Mouse (Mus musculus) right cerebral cortex, postnatal 10 days (tissue): ENCODE measurements around the gene Ddah1.
A peak's percentile ranks its signal among the peaks of the same experiment; 100 is the strongest.
"Not testable (repeated sequence)": the region's sequence is repeated elsewhere in the genome, so short reads cannot be mapped to it uniquely, and the experiment has no call there.

Experiments
- DNase-seq, 2 experiments: peaks; one replicate each; pipeline ENCODE4 v3.0.0; 2021; ENCODE audit warnings: low spot score in 2 of 2

The Ddah1 gene

DNA sequence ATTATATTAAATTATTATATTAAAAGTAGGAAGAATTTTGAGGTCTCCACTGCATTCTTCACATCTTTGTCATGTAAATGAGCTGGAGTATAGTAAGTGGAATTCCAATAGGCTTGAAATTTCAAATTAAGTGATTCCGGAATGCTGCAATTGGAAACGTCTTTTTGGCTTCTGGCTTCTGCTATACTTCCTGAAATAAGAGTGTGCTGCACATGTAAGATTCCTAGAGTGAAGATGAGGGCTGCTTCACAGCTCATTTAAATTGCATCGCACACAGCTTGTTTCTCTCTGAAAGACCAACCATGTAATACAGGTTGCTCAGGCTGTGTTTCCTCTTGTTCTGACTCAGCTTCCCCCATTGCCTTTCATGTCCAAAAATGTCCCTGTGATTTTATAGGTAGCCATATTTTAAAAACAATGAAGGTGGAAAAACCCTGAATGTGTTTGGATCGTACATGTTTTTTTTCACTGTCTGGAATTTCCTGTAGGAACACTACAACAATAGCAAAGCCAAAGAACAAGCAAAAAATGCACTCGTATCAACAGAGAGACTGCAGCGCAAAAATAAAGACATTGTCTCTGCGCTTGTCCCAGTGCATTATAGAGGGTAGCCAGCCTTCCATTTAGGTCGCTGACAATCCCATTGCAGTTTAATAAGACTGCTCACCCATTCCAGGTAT, 105.7 kb downstream of the Ddah1 start:
- no peak for DNase-seq

DNA sequence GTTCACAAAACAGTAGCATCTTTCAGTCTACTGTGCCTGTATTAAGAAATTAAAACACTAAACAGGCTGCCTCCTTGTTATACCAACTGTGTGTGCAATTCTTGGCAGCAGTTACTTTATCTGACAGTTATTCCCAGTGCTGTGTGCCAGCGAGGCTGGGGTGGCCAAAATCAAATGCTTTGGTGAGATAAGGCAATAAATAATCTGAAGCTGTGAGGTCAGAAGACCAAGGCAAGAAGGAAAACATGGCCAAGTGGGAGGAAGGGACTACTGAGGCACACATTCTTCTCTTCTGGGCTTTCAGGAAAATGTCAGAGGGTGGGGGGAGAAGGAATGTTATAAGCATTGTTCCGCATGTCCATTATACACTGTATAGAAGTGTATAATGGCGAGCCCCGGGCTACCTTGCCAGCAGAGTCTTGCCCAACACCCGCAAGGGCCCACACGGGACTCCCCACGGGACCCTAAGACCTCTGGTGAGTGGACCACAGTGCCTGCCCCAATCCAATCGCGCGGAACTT, 106.3 kb downstream of the Ddah1 start:
- DNase-seq: no peak

DNA sequence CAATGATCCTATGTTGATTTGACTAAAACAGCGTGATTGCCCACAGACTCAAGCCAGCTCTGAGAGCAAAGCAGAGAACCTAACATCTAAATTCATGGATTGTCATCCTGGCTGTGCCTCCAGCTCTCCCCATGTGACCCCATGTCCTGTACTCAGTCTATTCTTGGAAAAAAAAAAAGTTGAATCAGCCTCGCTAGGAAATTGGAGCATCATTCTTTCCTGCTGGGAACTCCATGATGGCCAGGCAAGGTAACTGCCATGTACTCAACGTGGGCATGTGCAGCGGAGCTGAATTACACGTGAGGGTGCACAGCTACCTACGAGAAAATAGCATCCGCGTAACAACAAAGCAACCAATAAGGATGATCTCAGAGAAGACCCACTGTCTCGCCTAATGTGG, 114.2 kb downstream of the Ddah1 start:
- no peak for DNase-seq

DNA sequence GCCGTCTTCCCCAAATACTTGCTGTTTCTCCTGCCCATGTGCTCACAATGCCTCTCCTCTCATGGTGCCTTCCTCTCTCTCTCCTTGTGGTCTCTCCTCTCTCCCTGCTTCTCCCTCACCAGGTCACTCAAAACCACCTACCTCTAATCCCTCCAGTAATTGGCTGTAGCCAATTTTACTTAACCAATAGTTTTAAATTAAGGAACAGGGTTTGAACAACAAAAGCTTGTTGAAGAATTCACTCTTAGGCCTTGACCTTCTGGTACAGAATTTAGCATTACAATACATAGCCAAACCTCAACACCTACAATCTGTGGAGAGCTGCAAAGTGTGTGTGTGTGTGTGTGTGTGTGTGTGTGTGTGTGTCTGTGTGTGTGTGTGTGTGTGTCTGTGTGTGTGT, 114.8 kb downstream of the Ddah1 start:
- no peak for DNase-seq

DNA sequence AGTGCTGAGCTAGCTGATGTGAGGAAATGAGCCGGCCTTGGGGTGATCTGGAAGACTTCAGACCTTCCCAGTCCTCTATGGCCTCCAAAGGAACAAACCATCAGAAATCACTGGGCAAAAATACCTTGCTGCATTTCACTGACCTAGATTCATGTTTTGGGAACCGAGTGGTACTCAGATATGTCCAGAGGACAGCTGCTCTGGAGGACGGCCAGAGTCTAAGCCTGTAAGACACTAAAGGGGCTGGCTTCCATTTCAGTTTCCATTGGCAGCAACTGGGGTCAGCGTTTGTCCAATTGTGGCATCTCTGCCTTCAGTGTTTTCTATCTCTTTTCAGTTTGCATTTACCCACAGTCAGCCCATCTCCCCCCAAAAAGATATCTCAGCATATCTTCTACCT, 115.7 kb downstream of the Ddah1 start:
- DNase-seq: peak in 1 of 2 experiments; percentile 52

DNA sequence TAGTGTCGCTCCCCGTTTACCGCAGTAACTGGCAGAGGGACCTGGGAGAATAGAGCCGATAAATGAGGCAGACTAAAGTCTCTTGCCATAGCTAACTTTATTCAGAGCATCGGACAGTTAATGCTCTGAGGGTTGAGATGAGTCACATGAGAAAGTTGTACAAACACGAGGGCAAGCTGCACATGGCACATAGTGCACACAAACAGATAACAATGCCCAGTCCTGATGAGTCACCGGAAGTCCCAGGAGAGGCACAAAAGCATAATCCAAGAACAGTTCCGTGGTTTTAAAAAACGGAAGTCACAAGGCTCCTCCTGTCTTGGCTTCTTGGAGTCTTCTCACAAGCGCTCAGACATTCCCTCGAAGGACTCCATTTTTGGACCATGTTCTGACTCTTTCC, 117.6 kb downstream of the Ddah1 start:
- DNase-seq: no peak

DNA sequence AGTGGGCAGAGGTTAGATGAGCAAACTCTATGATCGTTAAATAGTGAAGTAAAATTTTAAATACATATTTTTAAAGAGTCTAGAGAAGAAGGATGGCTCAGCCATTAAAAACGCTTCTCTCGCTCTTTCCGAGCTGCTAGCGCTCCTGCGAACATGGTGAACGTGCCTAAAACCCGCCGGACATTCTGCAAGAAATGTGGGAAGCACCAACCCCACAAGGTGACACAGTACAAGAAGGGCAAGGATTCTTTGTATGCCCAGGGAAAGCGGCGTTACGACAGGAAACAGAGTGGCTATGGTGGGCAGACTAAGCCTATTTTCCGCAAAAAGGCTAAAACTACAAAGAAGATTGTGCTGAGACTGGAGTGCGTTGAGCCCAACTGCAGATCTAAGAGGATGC, 120.4 kb downstream of the Ddah1 start:
- not testable (repeated sequence) for DNase-seq

DNA sequence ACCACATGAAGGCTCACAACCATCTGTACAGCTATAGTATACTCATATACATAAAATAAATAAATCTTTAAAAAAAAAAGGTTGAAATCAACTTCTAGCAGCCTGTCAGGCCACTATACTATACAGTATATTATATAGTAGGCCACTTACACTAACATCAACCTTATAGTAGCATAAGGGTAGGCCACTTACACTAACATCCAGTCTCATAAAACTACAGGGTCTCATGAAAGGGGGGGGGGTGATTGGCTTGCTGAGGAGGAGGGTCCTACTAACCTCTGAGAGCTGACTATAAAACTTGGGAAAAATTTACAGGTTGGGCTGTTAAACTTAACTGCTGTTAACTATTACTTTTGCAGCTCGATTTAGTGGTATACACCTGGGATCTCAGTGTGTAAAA, 121.9 kb downstream of the Ddah1 start:
- DNase-seq: no peak

DNA sequence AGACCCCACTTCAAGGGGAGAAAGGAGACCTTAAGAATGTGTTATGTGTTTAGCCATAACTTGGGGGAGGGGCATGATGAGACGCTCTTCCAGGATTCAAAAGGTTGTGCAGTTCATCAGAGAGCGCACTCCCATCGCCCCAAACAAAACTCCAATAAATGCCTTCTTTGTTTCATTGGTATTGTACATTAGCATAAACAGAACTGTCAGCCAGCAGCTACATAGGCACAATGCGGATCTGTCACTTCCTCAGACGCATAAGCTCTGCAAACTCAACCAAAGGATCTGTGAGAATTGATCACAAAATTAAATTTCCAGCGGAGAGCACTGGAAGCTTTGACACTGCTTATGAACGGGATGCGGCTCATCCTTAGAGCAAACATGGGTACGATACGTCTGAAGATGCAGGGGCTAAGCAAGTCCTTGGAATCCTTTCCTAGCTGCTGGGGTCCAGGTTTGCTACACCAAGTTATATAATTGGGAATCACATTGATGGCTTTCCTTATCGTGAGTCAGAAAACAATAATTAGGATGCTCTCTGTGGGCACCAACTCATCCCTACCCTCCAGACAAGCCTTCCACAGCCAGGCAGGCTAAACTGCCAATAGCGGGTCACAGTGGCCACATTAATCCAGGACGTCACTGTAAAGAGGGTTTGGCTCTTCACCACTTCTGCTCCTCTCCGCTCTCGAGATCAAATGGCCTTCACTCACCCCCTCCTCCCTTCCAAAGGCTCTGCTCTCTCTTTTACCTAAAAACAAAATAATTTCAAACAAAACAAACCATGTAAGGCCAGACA, 123.8 kb downstream of the Ddah1 start:
- DNase-seq: no peak

DNA sequence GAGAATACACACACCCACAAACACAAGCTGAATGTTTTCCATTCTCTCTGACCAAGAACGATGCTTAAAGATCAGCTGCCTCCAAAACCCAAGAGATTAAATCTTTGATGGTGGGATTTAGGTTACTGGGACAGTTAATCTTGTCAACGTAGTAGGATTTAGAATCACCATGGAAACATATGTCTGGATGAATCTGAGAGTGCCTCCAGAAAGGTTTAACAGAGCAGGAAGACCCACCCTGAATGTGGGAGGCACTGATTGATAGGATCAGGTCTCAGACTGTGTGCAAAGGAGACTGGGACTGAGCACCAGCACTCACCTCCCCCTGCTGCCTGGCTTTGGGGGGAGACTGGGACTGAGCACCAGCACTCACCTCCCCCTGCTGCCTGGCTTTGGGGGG, 124.8 kb downstream of the Ddah1 start:
- no peak for DNase-seq

DNA sequence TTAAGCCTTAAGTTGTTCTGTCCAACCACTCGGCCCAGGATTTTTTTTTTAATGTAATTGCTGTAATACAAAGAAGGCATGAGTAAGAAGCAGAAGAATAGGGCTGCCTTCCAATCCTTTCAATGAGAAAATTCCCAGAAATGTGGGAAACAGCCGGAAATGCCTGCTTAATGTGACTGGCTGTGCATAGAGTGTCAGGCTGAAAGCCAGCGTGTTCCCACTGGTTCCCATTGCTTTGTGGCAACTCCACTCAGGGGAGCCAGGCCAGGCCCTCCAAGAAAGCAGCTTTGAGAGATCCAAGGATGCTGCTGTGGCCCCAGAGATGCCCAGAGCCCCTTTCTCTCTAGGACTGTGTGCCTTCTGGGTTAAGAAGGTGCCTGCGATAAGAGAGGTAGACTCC, 126.9 kb downstream of the Ddah1 start:
- DNase-seq: peak; percentile 80 to 81

DNA sequence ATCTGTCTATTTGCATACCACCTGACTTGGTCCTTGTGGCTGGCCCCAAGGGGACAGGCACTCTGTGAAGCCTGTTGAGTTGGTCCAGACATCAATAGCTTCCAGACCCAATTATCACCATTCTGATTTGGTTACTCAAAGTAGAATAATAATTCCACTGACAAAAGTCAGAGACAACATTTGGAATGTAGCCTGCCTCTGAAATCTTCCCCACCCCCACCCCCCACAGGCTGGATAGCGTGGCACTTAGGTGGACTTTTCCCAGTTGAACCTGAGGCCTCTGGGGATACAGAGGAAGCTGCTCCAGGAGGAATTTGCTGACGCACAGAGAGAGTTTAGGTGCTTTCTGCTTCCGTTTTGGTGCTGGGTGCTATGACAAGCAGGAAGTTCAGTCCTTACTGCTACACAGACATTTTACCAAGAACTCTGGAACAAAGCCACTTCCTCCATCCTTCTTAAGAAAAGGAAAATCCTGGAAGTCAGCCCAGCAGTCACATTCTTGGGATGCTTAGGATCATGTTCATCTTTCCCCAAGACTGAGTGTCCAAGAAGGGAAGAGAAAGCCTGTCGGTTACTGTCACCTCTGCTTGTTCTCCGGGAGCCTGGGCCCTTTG, 127.5 kb downstream of the Ddah1 start:
- no peak for DNase-seq

DNA sequence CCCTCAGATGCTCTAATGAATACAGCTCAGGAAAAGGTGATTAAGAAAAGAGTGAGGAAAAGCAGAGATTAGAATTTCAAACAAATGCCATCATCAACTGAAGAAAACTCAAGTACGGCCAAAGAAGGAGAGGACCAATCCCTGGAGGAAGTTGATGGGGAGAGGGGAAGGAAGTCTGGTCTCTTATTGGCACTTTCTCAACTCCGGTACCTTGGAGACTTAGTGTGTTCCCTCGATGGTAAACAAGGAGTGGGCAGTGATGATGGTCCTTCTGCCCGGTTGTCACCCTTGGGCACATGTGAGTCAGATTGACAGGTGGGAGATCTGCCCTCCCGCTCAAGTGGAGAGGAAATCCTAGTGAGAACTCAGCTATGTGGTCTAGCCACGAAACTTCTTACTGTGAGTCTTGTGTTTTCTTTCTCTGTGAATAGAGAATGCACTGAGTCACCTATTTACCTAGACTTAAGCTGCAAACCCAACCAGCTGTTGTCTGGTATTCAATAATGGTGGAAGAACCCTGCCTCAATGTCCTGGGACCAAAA, 129.0 kb downstream of the Ddah1 start:
- no peak for DNase-seq

DNA sequence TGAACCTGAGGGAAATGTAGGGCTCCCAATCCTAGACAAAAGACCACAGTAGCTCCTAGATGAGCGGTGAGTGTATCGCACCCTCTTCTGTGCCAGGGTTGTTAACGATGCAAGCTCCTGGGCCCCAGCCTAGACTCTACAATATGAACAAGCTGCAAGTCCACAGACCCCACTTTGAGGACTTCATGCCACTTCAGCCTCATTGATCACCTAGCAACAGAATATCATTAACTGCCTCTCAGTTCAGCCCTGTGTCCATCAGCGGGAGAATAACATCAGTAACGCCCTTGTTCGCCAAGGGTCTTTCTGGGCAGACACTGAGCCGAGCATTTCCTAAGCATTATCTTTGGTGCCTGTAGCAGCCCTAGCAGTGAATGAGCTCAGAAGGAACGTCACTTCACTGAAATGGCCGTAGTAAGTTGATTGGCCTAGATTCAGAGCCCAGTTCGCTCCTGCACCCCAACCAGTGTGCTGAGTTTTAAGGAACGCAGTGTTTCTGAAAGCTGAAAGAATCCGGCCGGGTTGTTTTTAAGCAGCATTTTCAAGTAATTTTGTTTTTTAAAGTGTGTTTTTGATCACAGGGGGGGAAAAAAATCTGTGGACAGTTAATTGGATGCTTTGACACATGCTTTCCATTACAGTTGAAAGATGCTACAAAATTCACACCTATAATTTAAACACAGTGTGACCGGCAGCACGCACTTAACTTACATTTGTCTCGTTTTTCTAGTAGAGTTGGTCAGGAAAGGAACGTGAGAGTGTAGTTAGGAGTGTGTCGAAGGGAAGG, 132.1 kb downstream of the Ddah1 start:
- DNase-seq: peak; percentile 69 to 86

DNA sequence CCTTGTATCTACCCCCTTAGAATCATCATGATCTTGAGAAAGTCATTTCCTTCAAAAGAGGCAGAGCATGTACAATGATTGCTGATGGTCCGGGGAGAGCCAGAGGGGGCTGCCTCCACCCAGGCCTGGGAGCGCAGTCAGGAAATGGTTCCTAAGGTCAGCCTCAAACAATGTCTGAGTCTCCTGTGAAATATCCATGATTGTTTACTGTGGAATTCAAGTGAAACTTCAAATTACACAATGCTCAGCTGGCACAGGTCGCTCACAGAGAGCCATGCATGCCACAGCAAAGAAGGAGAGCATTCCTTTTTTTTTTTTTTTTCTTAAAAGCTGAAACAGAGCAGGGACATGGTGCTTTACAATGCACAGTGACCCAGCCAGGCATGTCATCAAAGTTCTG, 134.0 kb downstream of the Ddah1 start:
- DNase-seq: no peak

DNA sequence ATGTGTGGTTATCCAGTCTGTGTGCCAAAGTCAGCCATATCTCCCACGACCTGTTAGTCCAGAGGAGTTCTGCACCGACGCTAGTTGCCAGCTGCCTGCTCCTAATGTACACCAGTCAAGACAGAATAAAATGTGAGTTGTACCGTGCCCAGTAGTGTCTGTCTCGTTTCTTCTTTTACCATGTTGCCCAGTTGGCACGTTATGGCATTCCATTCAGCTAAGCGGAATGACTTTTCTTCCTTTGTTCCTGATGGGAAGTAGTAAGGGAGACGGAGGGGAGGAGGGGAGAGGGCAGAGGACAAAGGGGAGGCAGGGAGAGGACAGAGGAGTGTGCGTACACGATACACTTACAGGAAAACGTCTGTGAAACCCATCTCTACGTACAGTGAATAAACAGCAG, 135.7 kb downstream of the Ddah1 start:
- no peak for DNase-seq

DNA sequence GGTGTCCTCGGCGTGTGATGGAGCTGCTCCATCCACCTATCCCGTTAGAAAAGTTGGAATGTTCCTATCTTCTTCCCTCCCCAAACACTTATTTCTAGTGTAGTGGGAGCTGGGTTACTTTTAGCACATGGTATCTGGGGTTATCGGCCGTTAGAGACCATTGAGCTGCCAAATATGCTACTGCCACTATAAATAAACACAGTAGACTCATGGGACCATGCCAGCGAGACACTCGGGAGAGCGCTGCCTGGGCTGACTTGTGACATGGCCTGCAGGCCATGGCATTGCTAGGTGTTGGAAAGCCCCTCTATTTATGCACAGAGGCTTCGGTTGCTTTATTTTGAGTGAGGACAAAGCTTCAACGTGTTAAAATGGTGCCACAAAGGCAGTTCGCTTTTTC, 139.3 kb downstream of the Ddah1 start:
- no peak for DNase-seq

DNA sequence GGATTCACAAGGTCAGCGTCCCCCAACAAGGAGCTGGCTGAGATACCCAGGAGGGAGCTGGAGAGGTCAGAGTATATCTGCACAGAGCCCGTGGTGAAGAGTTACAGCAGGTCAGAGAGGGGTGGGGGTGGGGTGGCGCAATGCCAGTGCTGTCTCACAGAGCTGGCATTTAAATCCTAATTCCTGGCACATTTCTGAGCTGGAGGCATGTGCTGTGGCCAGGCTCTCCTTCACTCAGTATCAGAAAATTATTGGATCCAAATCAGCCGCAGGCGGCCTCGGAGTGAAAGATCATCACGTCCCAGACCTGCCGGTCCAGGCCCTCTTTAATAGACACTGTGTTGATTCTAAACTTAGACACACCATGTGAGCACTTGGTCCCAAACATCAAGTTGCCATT, 141.4 kb downstream of the Ddah1 start:
- no peak for DNase-seq

DNA sequence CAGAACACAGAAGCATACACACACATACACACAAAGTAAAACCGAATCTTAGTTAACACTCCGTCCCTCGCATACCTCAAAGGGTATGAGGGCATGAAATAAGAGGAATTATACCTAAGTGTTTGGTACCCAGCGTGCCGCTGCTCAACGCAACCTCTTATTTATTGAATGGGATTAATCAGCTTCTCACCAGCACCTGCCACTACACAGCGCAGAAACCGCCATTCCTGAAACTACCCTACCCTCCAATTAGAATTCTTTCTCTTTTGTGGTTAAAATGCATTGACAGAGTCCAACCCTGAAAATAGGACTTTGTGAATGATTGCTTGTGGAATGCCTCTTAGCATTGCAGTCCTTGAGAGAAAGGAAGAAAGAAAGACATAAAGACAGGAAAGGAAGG, 145.1 kb downstream of the Ddah1 start:
- DNase-seq: no peak

DNA sequence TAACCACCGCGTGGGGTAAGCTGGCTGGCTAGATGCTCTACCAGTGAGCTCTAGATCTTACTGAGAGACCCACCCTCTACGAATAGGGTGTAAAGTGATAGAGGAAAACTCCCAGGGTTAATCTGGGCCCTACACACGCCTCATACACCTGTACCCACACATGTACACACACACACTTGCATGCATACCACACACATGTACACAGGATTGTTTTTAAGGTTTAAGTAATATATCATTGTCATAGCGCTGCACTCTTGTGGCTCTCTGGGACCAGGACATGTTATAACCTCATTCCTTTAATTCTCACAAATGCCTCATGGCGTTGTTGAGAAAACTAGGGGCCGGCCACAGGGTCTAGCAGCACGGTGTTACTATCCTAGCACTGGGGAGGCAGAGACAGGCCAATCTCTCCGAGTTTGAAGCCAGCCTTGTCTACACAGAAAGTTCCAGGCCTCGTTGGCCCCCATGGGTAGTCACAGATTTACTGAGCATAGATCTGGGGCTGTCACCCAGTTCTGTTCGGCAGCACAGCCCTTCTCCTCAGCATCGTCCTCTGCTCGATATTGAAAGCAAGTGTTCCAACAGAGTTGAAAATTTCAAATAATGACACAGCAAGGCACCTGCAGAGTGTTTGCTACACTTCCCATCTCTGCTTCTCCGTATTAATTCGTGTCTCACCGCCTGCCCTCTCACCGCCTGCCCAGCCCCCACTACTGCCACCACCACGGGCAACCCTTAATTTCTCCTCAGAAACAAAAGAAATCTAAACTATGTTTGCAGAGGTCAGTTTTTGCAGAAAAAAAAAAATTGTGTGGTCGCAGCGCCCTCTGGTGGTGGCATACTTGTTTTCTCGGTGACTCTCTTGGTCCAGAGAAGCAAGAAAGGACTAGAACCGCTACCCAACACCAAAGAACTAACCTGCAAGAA, 146.6 kb downstream of the Ddah1 start:
- DNase-seq: peak; percentile 46 to 77

DNA sequence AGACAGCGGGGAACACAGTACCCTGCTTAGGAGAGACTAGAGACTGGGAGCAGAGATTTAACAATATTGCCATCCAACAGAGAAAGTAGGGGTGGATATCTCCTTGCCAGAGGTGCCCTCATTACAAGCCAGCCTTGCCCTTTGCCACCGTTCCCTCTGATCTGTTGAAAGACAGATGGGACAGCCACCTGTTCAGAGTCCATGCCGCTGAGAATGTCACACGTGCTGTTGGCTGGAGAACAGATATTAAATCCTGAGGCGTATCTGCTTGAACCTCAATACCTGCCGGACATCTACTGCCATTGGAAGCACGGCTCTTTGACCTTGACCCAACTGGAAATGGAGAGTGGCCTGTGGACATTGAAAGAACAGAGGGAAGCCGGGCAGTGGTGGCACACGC, 148.1 kb downstream of the Ddah1 start:
- no peak for DNase-seq
